Mouse (Mus musculus) hindbrain, postnatal 0 days (tissue): ENCODE measurements around the gene 1700023F06Rik. TPM values are rescaled to one million over a fixed set of nuclear protein-coding genes. Genes with fewer than 3 reads are reported as not detected.

Experiments
- ATAC-seq: fragments of 200-750 bp; cut with Nextera tagmentation; 2 replicates; pipeline ENCODE4 v1.8.0; 2017; ENCODE audit warnings: mild to moderate bottlenecking, moderate TSS enrichment, moderate library complexity
- DNase-seq: peaks from one replicate; pipeline ENCODE4 v3.0.0-alpha.2; 2015; ENCODE audit warnings: low spot score
- H3K27ac ChIP-seq: fragments of 300-500 bp; sonication (generic); 2 replicates; pipeline ENCODE4 v1.5.1; 2014; ENCODE audit warnings: mild to moderate bottlenecking
- H3K27me3 ChIP-seq: fragments of 300-500 bp; sonication (generic); 2 replicates; pipeline ENCODE4 v1.6.1; 2014; ENCODE audit warnings: low read length, mixed read lengths; ENCODE audit not compliant: insufficient read depth
- H3K36me3 ChIP-seq: fragments of 300-500 bp; sonication (generic); 2 replicates; pipeline ENCODE4 v1.6.1; 2014; ENCODE audit warnings: low read length, mixed read lengths; ENCODE audit not compliant: insufficient read depth
- H3K4me1 ChIP-seq: fragments of 300-500 bp; sonication (generic); 2 replicates; pipeline ENCODE4 v1.6.1; 2014; ENCODE audit warnings: antibody characterized with exemption, low read length, mixed read lengths; ENCODE audit not compliant: insufficient read depth
- H3K4me2 ChIP-seq: fragments of 300-500 bp; sonication (generic); 2 replicates; pipeline ENCODE4 v1.6.1; 2014; ENCODE audit warnings: low read depth, mild to moderate bottlenecking, low read length, moderate library complexity, mixed read lengths
- H3K4me3 ChIP-seq: fragments of 300-500 bp; sonication (generic); 2 replicates; pipeline ENCODE4 v1.5.1; 2014; ENCODE audit warnings: low read length
- H3K9ac ChIP-seq: fragments of 300-500 bp; sonication (generic); replicated peaks from 2 replicates; pipeline ENCODE4 v1.6.1; 2014; ENCODE audit warnings: mild to moderate bottlenecking, low read length, moderate library complexity, mixed read lengths
- H3K9me3 ChIP-seq: fragments of 300-500 bp; sonication (generic); 2 replicates; pipeline ENCODE4 v1.6.1; 2016; ENCODE audit warnings: low read length, mixed read lengths
- CTCF ChIP-seq: IDR thresholded peaks from 2 replicates; pipeline ENCODE4 v1.5.1; 2016; ENCODE audit warnings: antibody characterized with exemption, control low read depth, low read depth
- WGBS: fragments of 180-500 bp; shearing (Covaris S2); extraction: QIAGEN DNeasy Blood & Tissue Kit; methylation state at CpG from one replicate; pipeline ENCODE4 v1.1.7; 2014; 5-methylcytosine and 5-hydroxymethylcytosine counted together
- polyA plus RNA-seq: library from polyadenylated mRNA; unstranded; fragments of >200 nt; fragmentation: Nextera tagmentation; extraction: Ambion mirVana; gene quantifications from 2 replicates; pipeline ENCODE4 v1.2.1, GENCODE M21; 2015
- total RNA-seq: library from RNA; depleted of rRNA; stranded (reverse); fragments of >200 nt; gene quantifications from 2 replicates; pipeline ENCODE4 v1.2.3, GENCODE M21; 2014

1700023F06Rik gene
- total and polyA plus RNA-seq, 2 experiments from 2014 or later: 4.7 TPM; not detected in 1

- 79% methylated on average over 10 of the region's 10 CpGs for WGBS
- Histone ChIP-seq H3K4me2 (no peak overlapping the region), H3K4me1 (peaks cover 5% of the 10 kb centered on the region; the same call in 1 of the 2 replicates), H3K9ac (no peak overlapping the region), H3K36me3 (peaks cover 13% of the 10 kb centered on the region; the same call in 1 of the 2 replicates), H3K4me3 (no peak overlapping the region), H3K9me3 (no peaks in the 10 kb centered on the region), H3K27ac (no peak overlapping the region), H3K27me3 (no peaks in the 10 kb centered on the region)
- DNase-seq: no peak
- no peak for TF ChIP-seq CTCF
- ATAC-seq: no peak
Observed at GRCm38 (mm10) chr11:103236903-103237302, 28.5 kb upstream of the 1700023F06Rik start.

DNA sequence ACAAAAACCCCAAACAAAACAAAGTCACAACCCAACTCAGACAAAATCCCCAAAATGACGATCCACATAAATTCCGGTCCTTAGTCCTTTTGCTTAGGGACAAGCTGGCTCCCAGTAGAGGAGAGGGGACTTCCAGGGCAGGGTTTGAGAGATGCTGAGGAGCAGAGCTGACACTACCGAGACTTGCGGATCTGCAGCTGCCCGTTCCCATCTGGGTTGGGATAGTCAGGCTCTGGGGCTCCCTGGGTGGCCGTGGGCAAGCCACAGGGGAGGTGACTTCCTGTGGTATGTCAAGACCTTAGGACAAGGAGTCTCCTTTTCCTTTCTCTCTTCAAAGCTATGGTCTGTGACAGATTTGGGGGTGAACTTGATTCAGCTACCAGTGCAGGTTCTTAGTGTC is 28.1 kb upstream of the 1700023F06Rik start:
- Histone ChIP-seq H3K36me3 (peaks cover 13% of the 10 kb centered on the region; the same call in 1 of the 2 replicates), H3K9me3 (no peaks in the 10 kb centered on the region), H3K9ac (no peak overlapping the region), H3K4me1 (peaks cover 5% of the 10 kb centered on the region; the same call in 1 of the 2 replicates), H3K4me2 (no peak overlapping the region), H3K27ac (no peak overlapping the region), H3K27me3 (no peaks in the 10 kb centered on the region), H3K4me3 (no peak overlapping the region)
- TF ChIP-seq CTCF: no peak
- WGBS: 80% methylated on average over 6 of the region's 6 CpGs
- DNase-seq (no peak), ATAC-seq (no peak)

DNA sequence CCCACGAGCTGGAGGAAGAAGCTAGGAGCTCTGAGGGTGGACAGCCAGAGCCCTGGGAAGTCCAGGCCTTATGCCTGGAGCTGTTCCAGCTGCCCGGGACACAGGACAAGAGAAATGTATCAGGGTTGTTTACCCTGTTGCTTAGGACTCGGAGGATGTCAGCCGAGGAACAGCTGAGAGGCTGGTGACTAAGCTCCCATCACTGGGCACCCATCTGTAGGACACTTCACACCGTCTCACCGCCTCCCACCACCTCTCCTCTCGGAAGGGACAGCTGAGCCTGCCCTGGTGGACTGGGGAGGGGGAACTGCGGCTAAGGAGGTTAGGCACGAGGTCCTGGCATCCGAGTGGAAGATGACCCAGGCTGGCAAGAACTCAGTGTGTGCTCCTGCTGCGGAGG is 27.3 kb upstream of the 1700023F06Rik start:
- peaks cover 19% of the 10 kb centered on the region for H3K36me3 ChIP-seq
- 53% methylated on average over 11 of the region's 11 CpGs for WGBS
- ATAC-seq (no peak), DNase-seq (peak; percentile 38)
- TF ChIP-seq CTCF: no peak
- H3K4me1 ChIP-seq: no peaks in the 10 kb centered on the region
- no peak overlapping the region for H3K4me2 ChIP-seq
- H3K4me3 ChIP-seq: no peak overlapping the region
- no peak overlapping the region for H3K27ac ChIP-seq
- no peaks in the 10 kb centered on the region for H3K9me3 ChIP-seq
- H3K9ac ChIP-seq: no peak overlapping the region
- no peaks in the 10 kb centered on the region for H3K27me3 ChIP-seq

GRCm38 (mm10) chr11:103234447-103234846 is 26.1 kb upstream of the 1700023F06Rik start:
- Histone ChIP-seq H3K9ac (no peak overlapping the region), H3K27ac (0 out of 2 replicates have a peak overlapping the region, but pooled peaks have one; percentile 22), H3K4me1 (no peaks in the 10 kb centered on the region), H3K36me3 (peaks cover 31% of the 10 kb centered on the region), H3K4me3 (no peak overlapping the region), H3K27me3 (no peaks in the 10 kb centered on the region), H3K9me3 (no peaks in the 10 kb centered on the region), H3K4me2 (no peak overlapping the region)
- 48% methylated on average over 1 of the region's 1 CpGs for WGBS
- no peak for TF ChIP-seq CTCF
- DNase-seq (peak; percentile 60), ATAC-seq (peak; percentile 46)

- Histone ChIP-seq H3K4me3 (no peak overlapping the region), H3K9ac (no peak overlapping the region), H3K36me3 (peaks cover 25% of the 10 kb centered on the region), H3K9me3 (no peaks in the 10 kb centered on the region), H3K4me1 (no peaks in the 10 kb centered on the region), H3K27ac (no peak overlapping the region), H3K4me2 (no peak overlapping the region), H3K27me3 (no peaks in the 10 kb centered on the region)
- TF ChIP-seq CTCF: peak; percentile 91
- WGBS: 28% methylated on average over 7 of the region's 7 CpGs
- ATAC-seq (no peak), DNase-seq (peak; percentile 88)
Observed at GRCm38 (mm10) chr11:103232966-103233365, 24.6 kb upstream of the 1700023F06Rik start.

GRCm38 (mm10) chr11:103231367-103231766 is 23.0 kb upstream of the 1700023F06Rik start:
- WGBS: 95% methylated on average over 7 of the region's 7 CpGs
- ATAC-seq (no peak), DNase-seq (no peak)
- Histone ChIP-seq H3K36me3 (peaks cover 35% of the 10 kb centered on the region), H3K4me1 (no peaks in the 10 kb centered on the region), H3K4me2 (no peak overlapping the region), H3K27ac (no peak overlapping the region), H3K9me3 (no peaks in the 10 kb centered on the region), H3K4me3 (no peak overlapping the region), H3K9ac (no peak overlapping the region), H3K27me3 (no peaks in the 10 kb centered on the region)
- TF ChIP-seq CTCF: no peak

GRCm38 (mm10) chr11:103230626-103231025 is 22.3 kb upstream of the 1700023F06Rik start:
- peaks cover 37% of the 10 kb centered on the region for H3K36me3 ChIP-seq
- H3K9ac ChIP-seq: no peak overlapping the region
- no peak for TF ChIP-seq CTCF
- no peak for ATAC-seq
- no peak overlapping the region for H3K4me3 ChIP-seq
- no peak for DNase-seq
- H3K4me2 ChIP-seq: no peak overlapping the region
- no peaks in the 10 kb centered on the region for H3K27me3 ChIP-seq
- no peaks in the 10 kb centered on the region for H3K9me3 ChIP-seq
- WGBS: 91% methylated on average over 19 of the region's 19 CpGs
- H3K27ac ChIP-seq: no peak overlapping the region
- no peaks in the 10 kb centered on the region for H3K4me1 ChIP-seq
